In the genomic region with DNA sequence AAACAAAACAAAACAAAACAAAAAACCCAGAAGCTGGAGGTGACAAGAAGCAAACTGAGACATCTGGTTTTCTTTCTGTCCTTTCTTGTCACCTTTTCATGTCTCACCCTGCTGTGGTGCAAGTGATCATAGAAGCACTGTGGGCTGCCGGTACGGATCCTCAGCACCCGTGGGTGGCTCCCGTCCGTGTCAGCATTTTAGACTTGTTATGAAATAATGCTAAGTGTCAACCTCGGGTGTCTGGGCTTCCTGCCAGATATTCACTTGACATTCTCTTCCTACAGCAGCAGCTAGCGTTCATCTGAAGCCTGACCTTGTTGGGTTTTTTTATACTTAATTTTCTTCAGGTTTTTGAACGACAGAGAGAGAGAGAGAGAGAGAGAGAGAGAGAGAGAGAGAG, we compare ENCODE assay signal across 7 mouse cellular contexts.
DNase-seq lines count a peak whose midpoint lies in the region.

No protein-coding gene starts in this region.

- DNase-seq in right cerebral cortex, adult 18-20 months, result peak; percentile 64
- DNase-seq in right cerebral cortex, postnatal 25 days, result no peak
- DNase-seq in cerebellum, adult 8-10 months, result peak; percentile 25
- peak; percentile 39 to 55 for DNase-seq in kidney, postnatal 25 days
- DNase-seq in right cerebral cortex, postnatal 10 days (ENCODE audit: low spot score in 2 of 2), result peak; percentile 42 to 45
- no peak for DNase-seq in thymus, postnatal 10 days (ENCODE audit: low spot score in 2 of 2)
- DNase-seq in spleen, postnatal 4 days (ENCODE audit: low spot score in 2 of 2), result no peak

Comparison
In these comparisons a context has a peak if more than half of its experiments do, and no peak if none do; other contexts are left out.
1. DNase-seq: peak in right cerebral cortex, adult 18-20 months (single experiment), cerebellum, adult 8-10 months (single experiment), kidney, postnatal 25 days (2 of 2) and right cerebral cortex, postnatal 10 days (2 of 2); none in right cerebral cortex, postnatal 25 days (single experiment), thymus, postnatal 10 days (0 of 2) and spleen, postnatal 4 days (0 of 2).